Mouse (Mus musculus): Measurements from ENCODE around the gene Plekha1.

The Plekha1 gene

GRCm38 (mm10) chr7:130959868-130960267 is 94.3 kb downstream of the Plekha1 start:
- peak; percentile 59 for DNase-seq (ENCODE audit: low spot score)

GRCm38 (mm10) chr7:130961429-130961828 is 95.9 kb downstream of the Plekha1 start:
- no peak for DNase-seq (ENCODE audit: low spot score)
